Mouse (Mus musculus) ovary, postnatal 10 days (tissue): ENCODE results near the gene Bsn.
"Not testable (repeated sequence)": the region's sequence is repeated elsewhere in the genome, so short reads cannot be mapped to it uniquely, and the experiment has no call there.

Source experiments
- DNase-seq: peaks from one replicate; pipeline ENCODE4 v3.0.0; 2022; ENCODE audit warnings: low spot score

The Bsn gene

GRCm38 (mm10) chr9:108147606-108148005 is 42.6 kb downstream of the Bsn start:
- DNase-seq, result no peak

- DNase-seq, result no peak
Measured at GRCm38 (mm10) chr9:108146451-108146850, 43.7 kb downstream of the Bsn start.

- no peak for DNase-seq
Measured at GRCm38 (mm10) chr9:108145740-108146139, 44.4 kb downstream of the Bsn start.

- no peak for DNase-seq
Measured at GRCm38 (mm10) chr9:108144371-108145270, 45.6 kb downstream of the Bsn start.

- DNase-seq, result no peak
Measured at GRCm38 (mm10) chr9:108143470-108143869, 46.7 kb downstream of the Bsn start.

- no peak for DNase-seq
Measured at GRCm38 (mm10) chr9:108141387-108141786, 48.8 kb downstream of the Bsn start.

GRCm38 (mm10) chr9:108139963-108140695 is 50.1 kb downstream of the Bsn start:
- no peak for DNase-seq

GRCm38 (mm10) chr9:108139169-108139962 is 50.8 kb downstream of the Bsn start:
- DNase-seq, result no peak

GRCm38 (mm10) chr9:108138118-108138517 is 52.1 kb downstream of the Bsn start:
- DNase-seq, result no peak

GRCm38 (mm10) chr9:108137523-108137922 is 52.7 kb downstream of the Bsn start:
- no peak for DNase-seq

- no peak for DNase-seq
Measured at GRCm38 (mm10) chr9:108136930-108137462, 53.2 kb downstream of the Bsn start.

GRCm38 (mm10) chr9:108136225-108136624 is 54.0 kb downstream of the Bsn start:
- DNase-seq, result no peak

- not testable (repeated sequence) for DNase-seq
Measured at GRCm38 (mm10) chr9:108135679-108136078, 54.5 kb downstream of the Bsn start.

- DNase-seq, result no peak
Measured at GRCm38 (mm10) chr9:108133478-108133877, 56.7 kb downstream of the Bsn start.

- DNase-seq, result no peak
Measured at GRCm38 (mm10) chr9:108132373-108132772, 57.8 kb downstream of the Bsn start.

GRCm38 (mm10) chr9:108131502-108131901 is 58.7 kb downstream of the Bsn start:
- DNase-seq, result no peak

GRCm38 (mm10) chr9:108129042-108129948 is 60.9 kb downstream of the Bsn start:
- no peak for DNase-seq

GRCm38 (mm10) chr9:108128248-108128647 is 61.9 kb downstream of the Bsn start:
- DNase-seq, result no peak

- no peak for DNase-seq
Measured at GRCm38 (mm10) chr9:108126436-108127180, 63.6 kb downstream of the Bsn start.

GRCm38 (mm10) chr9:108125731-108126130 is 64.5 kb downstream of the Bsn start:
- DNase-seq, result no peak
